Mouse (Mus musculus) forebrain, embryonic 15.5 days (tissue): ENCODE results near the gene Clstn2. TPM values are rescaled to one million over a fixed set of nuclear protein-coding genes. Genes with fewer than 3 reads are reported as not detected.

ENCODE experiments used
- ATAC-seq: fragments of 200-750 bp; cut with Nextera tagmentation; replicated peaks from 2 replicates; pipeline ENCODE4 v1.8.0; 2017; ENCODE audit warnings: mild to moderate bottlenecking, moderate TSS enrichment, moderate library complexity
- H3K27ac ChIP-seq: fragments of 300-500 bp; sonication (generic); replicated peaks from 2 replicates; pipeline ENCODE4 v1.5.1; 2015; ENCODE audit warnings: mild to moderate bottlenecking, inconsistent platforms
- H3K27me3 ChIP-seq: fragments of 300-500 bp; sonication (generic); 2 replicates; pipeline ENCODE4 v1.6.1; 2015; ENCODE audit warnings: inconsistent platforms
- H3K36me3 ChIP-seq: fragments of 300-500 bp; sonication (generic); 2 replicates; pipeline ENCODE4 v1.6.1; 2015; ENCODE audit warnings: mild to moderate bottlenecking, inconsistent platforms
- H3K4me1 ChIP-seq: fragments of 300-500 bp; sonication (generic); 2 replicates; pipeline ENCODE4 v1.6.1; 2015; ENCODE audit warnings: inconsistent platforms
- H3K4me2 ChIP-seq: fragments of 300-500 bp; sonication (generic); replicated peaks from 2 replicates; pipeline ENCODE4 v1.6.1; 2015; ENCODE audit warnings: mild to moderate bottlenecking, inconsistent platforms
- H3K4me3 ChIP-seq: fragments of 300-500 bp; sonication (generic); 2 replicates; pipeline ENCODE4 v1.5.1; 2015; ENCODE audit warnings: mild to moderate bottlenecking, inconsistent platforms
- H3K9ac ChIP-seq: fragments of 300-500 bp; sonication (generic); replicated peaks from 2 replicates; pipeline ENCODE4 v1.6.1; 2015; ENCODE audit warnings: mild to moderate bottlenecking, inconsistent platforms
- H3K9me3 ChIP-seq: fragments of 300-500 bp; sonication (generic); 2 replicates; pipeline ENCODE4 v1.6.1; 2016; ENCODE audit warnings: inconsistent platforms
- WGBS: fragments of 180-500 bp; shearing (Covaris S2); methylation state at CpG from one replicate; pipeline ENCODE4 v1.1.7; 2015; ENCODE audit warnings: mixed read lengths; 5-methylcytosine and 5-hydroxymethylcytosine counted together
- polyA plus RNA-seq: library from polyadenylated mRNA; unstranded; fragments of >200 nt; fragmentation: Nextera tagmentation; extraction: Ambion mirVana; gene quantifications from 2 replicates; pipeline ENCODE4 v1.2.1, GENCODE M21; 2015

The Clstn2 gene
- polyA plus RNA-seq, 1 experiment from 2014 or later = 19.1 TPM

DNA sequence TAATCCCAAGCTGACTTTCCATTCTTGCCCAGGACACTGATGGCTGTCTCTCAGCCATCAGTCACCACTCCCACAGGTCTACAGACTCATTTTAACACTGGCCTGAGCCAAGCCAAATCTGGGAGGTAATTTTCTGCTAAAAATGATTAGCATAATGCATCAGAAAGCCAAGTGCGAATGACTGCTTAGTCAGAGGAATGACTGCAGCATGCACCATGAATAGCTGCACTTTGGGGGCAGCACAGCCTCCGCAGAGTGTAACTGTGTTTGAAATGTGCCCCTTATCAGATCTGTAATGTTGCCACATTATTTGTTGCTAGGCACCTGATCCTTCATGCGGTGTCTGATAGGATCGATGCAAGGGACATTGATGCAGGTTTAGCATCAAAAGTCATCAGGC lies 269.9 kb downstream of the Clstn2 start:
- no peaks in the 10 kb centered on the region for H3K27me3 ChIP-seq
- ATAC-seq = no peak
- H3K4me2 ChIP-seq = no peak overlapping the region
- no peak overlapping the region for H3K27ac ChIP-seq
- H3K36me3 ChIP-seq = no peaks in the 10 kb centered on the region
- no peak overlapping the region for H3K9ac ChIP-seq
- 84% methylated on average over 4 of the region's 4 CpGs for WGBS
- no peak overlapping the region for H3K4me3 ChIP-seq
- no peaks in the 10 kb centered on the region for H3K9me3 ChIP-seq
- peaks cover 4% of the 10 kb centered on the region for H3K4me1 ChIP-seq

DNA sequence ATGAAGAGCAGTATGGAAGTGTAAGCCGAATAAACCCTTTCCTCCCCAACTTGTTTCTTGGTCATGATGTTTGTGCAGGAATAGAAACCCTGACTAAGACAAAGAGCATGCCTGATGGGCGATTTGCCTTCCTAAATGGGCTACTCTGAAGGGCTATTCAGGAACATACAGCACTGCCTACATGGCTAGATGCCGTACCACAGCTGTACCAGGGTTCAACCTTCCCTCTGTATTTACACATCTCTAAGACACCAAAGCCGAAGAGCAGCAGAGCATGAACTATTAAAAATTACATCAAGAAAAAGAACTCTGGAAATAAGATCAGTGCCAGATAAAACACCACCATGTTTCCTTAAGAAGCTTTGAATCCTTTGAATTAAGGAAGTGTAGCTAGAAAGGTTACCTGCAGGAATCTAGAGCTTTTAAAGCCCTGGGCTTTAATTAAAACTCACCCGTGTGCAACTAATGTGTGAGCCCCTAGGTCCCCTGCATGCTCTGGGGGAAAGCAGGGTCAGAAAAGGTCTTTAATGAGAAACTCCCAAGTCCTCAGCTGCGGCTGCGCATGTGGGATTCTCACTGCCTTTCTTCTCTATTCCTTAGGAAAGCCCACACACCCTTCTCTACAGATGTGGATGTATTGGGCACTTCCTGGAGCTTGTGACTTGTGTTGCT lies 277.2 kb downstream of the Clstn2 start:
- Histone ChIP-seq H3K9ac (no peak overlapping the region), H3K4me1 (no peaks in the 10 kb centered on the region), H3K9me3 (no peaks in the 10 kb centered on the region), H3K4me2 (no peak overlapping the region), H3K27ac (no peak overlapping the region), H3K27me3 (no peaks in the 10 kb centered on the region), H3K36me3 (no peaks in the 10 kb centered on the region), H3K4me3 (no peak overlapping the region)
- 51% methylated on average over 7 of the region's 7 CpGs for WGBS
- ATAC-seq = no peak

DNA sequence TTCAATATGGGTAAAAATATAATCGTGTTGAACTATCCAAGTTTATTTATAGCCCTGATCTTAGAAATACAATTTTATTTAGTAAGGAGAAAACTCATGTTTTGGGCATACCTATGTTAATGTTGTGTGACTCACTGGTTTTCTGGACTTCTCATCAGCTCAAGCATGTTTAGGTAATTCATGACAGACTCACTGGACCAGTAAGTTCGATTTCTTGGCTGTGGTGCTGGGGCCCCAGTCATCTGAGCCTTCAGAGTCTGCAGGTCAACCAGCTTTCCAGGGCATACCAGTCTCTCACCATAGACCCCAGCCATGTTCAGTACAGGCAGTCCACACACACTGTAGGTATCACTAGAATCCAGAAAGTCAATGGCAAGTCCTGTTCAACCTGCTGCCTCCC lies 279.3 kb downstream of the Clstn2 start:
- Histone ChIP-seq H3K4me3 (no peak overlapping the region), H3K9ac (no peak overlapping the region), H3K4me2 (no peak overlapping the region), H3K27ac (no peak overlapping the region), H3K9me3 (no peaks in the 10 kb centered on the region), H3K36me3 (no peaks in the 10 kb centered on the region), H3K27me3 (no peaks in the 10 kb centered on the region), H3K4me1 (no peaks in the 10 kb centered on the region)
- ATAC-seq = no peak
- 90% methylated on average over 2 of the region's 2 CpGs for WGBS

DNA sequence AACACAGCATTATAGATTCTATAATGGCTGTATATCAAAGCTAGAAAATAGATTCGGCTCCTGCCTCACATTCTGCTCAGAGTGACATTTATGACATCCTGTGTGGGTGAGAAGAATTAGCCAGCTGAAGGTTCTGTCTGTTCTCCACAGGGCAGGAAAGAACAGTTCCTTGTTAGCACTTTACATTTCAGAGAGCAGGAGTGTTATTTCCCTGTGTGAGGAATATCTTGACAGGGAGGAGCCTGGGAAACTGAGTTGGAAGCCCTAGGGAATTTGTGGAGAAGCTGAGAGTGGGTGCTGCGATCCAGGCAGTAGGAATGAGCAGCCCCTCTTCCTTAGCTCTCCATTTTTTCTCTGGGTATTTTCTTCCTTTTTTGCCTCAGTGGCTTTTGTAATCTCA lies 286.4 kb downstream of the Clstn2 start:
- H3K4me2 ChIP-seq = no peak overlapping the region
- no peaks in the 10 kb centered on the region for H3K36me3 ChIP-seq
- H3K4me3 ChIP-seq = no peak overlapping the region
- no peaks in the 10 kb centered on the region for H3K4me1 ChIP-seq
- 64% methylated on average over 2 of the region's 2 CpGs for WGBS
- no peaks in the 10 kb centered on the region for H3K9me3 ChIP-seq
- ATAC-seq = no peak
- no peak overlapping the region for H3K27ac ChIP-seq
- H3K9ac ChIP-seq = no peak overlapping the region
- H3K27me3 ChIP-seq = no peaks in the 10 kb centered on the region

DNA sequence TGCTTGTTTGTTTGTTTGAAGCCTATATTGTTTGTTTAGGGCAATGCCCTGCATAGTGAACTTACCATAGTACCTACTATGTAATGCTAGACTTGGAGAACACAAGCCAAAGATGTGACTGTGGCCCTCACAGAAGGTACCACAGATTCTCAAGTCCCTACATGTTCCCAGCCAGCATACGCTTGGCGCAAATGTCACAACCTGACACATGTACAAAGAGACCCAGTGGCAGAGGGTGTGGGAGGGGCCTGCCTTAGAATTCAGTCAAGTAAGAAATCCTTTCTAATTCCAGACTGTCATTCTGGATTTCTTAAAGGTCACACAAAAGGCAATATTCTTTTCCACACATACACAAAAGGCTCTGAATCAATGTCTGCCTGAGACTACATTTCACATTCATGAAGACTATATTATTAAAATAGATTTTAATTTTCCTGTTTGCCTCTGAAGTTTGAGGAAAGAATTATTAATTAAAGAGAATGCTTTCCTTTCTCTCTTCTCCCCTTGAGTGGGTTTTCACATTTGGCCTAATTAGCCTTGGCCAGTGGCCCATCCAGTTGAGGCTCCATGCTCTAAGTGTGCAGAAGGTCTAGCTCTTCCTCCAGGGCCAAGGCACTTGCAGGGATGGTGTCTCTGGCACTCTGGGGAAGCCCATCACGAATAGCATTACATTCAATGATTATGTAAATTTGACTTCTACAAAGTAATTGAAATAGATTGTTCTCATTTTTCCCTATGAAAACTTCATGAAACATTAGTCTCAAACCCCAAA lies 305.1 kb downstream of the Clstn2 start:
- no peak; the same call in 1 of the 2 replicates for ATAC-seq
- H3K36me3 ChIP-seq = no peaks in the 10 kb centered on the region
- H3K4me3 ChIP-seq = no peak overlapping the region
- WGBS = 35% methylated on average over 3 of the region's 3 CpGs
- H3K9me3 ChIP-seq = no peaks in the 10 kb centered on the region
- no peak overlapping the region for H3K9ac ChIP-seq
- no peak overlapping the region for H3K4me2 ChIP-seq
- H3K27ac ChIP-seq = no peak overlapping the region
- H3K4me1 ChIP-seq = peaks cover 5% of the 10 kb centered on the region; the same call in 1 of the 2 replicates
- H3K27me3 ChIP-seq = no peaks in the 10 kb centered on the region

DNA sequence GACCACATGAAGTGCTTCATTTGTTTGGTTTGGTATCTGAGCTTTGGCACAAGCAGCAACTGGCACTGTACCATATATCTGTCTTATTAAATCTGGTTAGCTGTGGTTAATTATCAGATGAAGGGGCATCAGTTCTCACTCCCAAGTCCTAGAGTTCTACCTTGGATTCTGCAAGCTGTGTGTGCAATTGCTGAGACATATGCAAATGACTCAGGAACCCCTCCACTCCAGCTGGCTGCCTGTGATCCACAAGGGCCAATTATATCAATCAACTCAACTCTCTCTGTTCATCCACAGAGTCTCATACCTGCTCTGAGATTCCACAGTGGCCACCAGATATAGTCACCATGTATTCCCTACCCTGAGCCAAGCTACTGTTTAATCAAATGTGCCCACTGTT lies 315.3 kb downstream of the Clstn2 start:
- Histone ChIP-seq H3K4me2 (no peak overlapping the region), H3K9ac (no peak overlapping the region), H3K27ac (no peak overlapping the region), H3K27me3 (no peaks in the 10 kb centered on the region), H3K4me3 (no peak overlapping the region), H3K36me3 (no peaks in the 10 kb centered on the region), H3K9me3 (no peaks in the 10 kb centered on the region), H3K4me1 (peaks cover 14% of the 10 kb centered on the region)
- ATAC-seq = peak; percentile 68

DNA sequence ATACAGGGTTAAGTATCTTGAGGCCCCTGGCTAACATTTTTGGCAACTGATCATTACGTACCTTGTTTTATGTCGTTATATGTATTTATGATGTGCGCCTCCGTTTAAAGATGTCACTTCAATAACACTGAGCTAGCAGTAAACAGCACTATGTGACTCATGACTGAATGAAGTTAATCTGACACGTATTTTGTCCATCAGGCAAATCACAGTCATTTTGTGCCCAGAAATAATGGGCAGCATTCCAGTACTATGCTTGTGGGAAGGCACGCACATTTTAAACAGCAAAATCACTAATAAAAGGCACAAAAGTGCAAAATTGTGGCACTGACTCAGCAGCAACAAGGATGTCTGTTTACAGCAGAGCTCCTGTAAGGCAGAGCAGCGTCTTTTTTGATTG lies 316.0 kb downstream of the Clstn2 start:
- no peak overlapping the region for H3K4me2 ChIP-seq
- no peaks in the 10 kb centered on the region for H3K9me3 ChIP-seq
- 42% methylated on average over 7 of the region's 7 CpGs for WGBS
- H3K27ac ChIP-seq = peak overlapping the region; percentile 2
- H3K4me3 ChIP-seq = no peak overlapping the region
- ATAC-seq = no peak
- no peaks in the 10 kb centered on the region for H3K27me3 ChIP-seq
- no peaks in the 10 kb centered on the region for H3K36me3 ChIP-seq
- H3K4me1 ChIP-seq = peaks cover 14% of the 10 kb centered on the region
- H3K9ac ChIP-seq = no peak overlapping the region

DNA sequence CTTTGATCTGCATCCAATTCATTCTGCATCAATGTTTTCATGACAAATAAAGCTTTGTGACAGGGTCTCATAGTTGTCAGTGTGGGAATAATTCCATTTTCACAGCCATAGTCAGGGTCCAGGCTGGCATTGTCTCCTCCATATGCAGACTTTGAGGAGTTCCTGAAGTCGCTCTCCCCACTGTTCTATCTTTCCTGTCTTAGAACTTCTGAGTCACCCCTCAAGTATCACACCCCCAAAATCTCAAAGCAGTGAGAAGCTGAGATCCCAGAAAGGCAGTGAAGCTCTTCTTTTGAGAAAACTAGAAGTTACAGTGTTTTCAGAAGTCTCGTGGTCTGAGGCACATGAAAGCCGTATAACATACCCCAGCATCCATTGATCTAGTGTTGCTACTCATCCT lies 320.1 kb downstream of the Clstn2 start:
- WGBS = 93% methylated on average over 3 of the region's 3 CpGs
- no peak overlapping the region for H3K4me2 ChIP-seq
- no peak overlapping the region for H3K27ac ChIP-seq
- ATAC-seq = no peak
- H3K9ac ChIP-seq = no peak overlapping the region
- no peak overlapping the region for H3K4me3 ChIP-seq
- peaks cover 14% of the 10 kb centered on the region for H3K4me1 ChIP-seq
- H3K36me3 ChIP-seq = no peaks in the 10 kb centered on the region
- no peaks in the 10 kb centered on the region for H3K27me3 ChIP-seq
- H3K9me3 ChIP-seq = no peaks in the 10 kb centered on the region

DNA sequence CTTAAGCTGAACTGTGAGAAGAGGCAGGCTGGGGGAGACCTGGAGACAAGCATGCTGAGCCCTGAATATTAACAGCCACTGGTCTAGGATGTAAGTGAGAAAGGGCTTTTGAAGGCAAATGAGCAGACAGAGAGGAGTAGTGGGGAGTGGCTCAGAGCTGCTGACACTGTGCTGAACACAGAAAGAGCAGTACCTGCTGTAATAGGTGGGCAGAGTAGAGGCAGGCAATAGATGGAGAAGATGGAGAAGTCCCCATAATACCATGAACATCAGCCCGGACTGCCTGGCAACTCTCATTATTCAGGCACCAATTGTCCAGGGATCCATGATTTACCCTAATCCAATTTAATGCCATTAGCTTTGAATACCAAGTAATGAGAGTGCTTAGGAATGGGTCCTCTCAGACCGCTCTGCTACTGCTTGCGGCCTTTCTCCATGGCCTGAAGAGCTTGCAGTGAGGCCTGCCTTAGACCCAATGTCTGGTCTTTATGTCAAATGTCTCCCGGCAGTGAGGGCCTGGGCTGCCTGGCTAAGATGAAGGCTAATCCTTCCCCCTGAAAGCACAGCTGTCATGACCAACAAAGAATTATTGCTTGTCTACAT lies 329.0 kb downstream of the Clstn2 start:
- no peak overlapping the region for H3K4me2 ChIP-seq
- H3K9me3 ChIP-seq = no peaks in the 10 kb centered on the region
- H3K4me1 ChIP-seq = no peaks in the 10 kb centered on the region; the same call in 1 of the 2 replicates
- WGBS = 12% methylated on average over 4 of the region's 4 CpGs
- no peak for ATAC-seq
- no peak overlapping the region for H3K4me3 ChIP-seq
- no peaks in the 10 kb centered on the region for H3K27me3 ChIP-seq
- H3K27ac ChIP-seq = no peak overlapping the region
- no peaks in the 10 kb centered on the region for H3K36me3 ChIP-seq
- no peak overlapping the region for H3K9ac ChIP-seq

DNA sequence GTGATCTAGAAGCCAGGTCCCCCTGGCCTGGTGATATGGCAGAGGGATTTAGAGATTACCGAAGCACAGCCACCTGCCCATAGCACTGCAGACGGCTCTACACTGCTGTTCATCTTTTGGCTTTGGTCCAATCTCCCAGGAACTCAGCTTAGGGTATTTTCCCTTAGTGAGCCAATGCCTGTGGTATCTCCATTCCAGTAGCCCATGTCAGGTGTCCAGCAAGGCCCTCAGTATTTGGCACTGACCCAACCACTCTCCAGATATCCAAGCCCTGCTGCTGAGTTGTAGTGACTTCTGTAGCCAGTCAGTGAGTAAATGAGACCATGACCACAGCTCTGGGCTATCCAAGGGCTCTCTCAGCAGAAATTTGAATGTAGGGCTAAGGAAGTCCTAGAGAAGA lies 330.0 kb downstream of the Clstn2 start:
- Histone ChIP-seq H3K9me3 (no peaks in the 10 kb centered on the region), H3K4me3 (no peak overlapping the region), H3K9ac (no peak overlapping the region), H3K36me3 (no peaks in the 10 kb centered on the region), H3K4me1 (no peaks in the 10 kb centered on the region; the same call in 1 of the 2 replicates), H3K27me3 (no peaks in the 10 kb centered on the region), H3K4me2 (no peak overlapping the region), H3K27ac (no peak overlapping the region)
- ATAC-seq = no peak
- WGBS = 74% methylated on average over 2 of the region's 2 CpGs

DNA sequence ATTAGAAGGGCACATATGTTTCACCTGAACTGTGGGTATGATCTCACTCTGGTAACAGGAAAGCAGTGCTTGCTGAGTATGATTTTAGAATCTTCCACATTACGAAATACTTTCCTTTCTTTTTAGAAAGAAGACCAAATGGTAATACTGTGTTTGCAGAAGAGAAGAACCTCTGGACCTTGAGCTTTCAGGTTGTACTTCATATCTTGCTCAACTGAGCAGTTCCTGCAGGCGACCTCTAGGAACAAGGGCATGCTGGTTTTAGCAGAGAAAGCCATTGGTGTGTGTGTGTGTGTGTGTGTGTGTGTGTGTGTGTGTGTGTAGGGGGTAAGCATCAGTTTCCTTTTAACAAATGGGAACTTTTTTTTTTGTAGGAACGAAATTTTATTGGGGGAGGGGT lies 333.0 kb downstream of the Clstn2 start:
- H3K36me3 ChIP-seq = no peaks in the 10 kb centered on the region
- H3K4me2 ChIP-seq = no peak overlapping the region
- no peak overlapping the region for H3K4me3 ChIP-seq
- H3K4me1 ChIP-seq = no peaks in the 10 kb centered on the region; the same call in 1 of the 2 replicates
- no peak overlapping the region for H3K9ac ChIP-seq
- ATAC-seq = no peak
- H3K27ac ChIP-seq = no peak overlapping the region
- H3K27me3 ChIP-seq = no peaks in the 10 kb centered on the region
- no peaks in the 10 kb centered on the region for H3K9me3 ChIP-seq
- WGBS = 78% methylated on average over 3 of the region's 3 CpGs

DNA sequence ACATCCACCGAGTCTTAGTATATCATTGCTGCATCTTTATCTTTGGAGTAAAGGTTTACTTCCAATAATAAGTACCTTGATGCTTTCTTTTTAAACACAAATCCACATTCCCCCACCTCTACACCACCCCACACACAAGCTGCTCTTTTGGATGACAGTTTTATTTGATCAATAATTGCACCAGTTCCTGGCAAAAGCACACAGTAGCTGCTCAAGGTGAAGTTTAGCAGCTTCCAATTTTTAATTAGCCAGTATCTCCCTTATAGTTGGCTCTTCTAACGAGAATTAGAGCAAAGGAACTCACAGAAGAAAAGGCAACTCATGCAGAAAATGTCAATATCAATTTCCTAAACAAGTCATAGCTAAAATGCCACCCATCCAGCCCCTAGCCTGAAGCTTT lies 334.0 kb downstream of the Clstn2 start:
- H3K27me3 ChIP-seq = no peaks in the 10 kb centered on the region
- no peaks in the 10 kb centered on the region for H3K9me3 ChIP-seq
- WGBS = 39% methylated on average over 2 of the region's 2 CpGs
- ATAC-seq = no peak
- H3K4me3 ChIP-seq = no peak overlapping the region
- H3K4me2 ChIP-seq = no peak overlapping the region
- no peak overlapping the region for H3K9ac ChIP-seq
- no peak overlapping the region for H3K27ac ChIP-seq
- H3K36me3 ChIP-seq = no peaks in the 10 kb centered on the region
- no peaks in the 10 kb centered on the region; the same call in 1 of the 2 replicates for H3K4me1 ChIP-seq
